Mouse (Mus musculus): Measurements from ENCODE around the gene Gimap3. TPM values are rescaled to one million over a fixed set of nuclear protein-coding genes. Genes with fewer than 3 reads are reported as not detected.

Gimap3 gene
- 0.15 and 0.38 TPM in 2 replicates for polyA plus RNA-seq (2012; rRNA removed)

- no peaks in the 10 kb centered on the region for H3K4me1 ChIP-seq (ENCODE audit: control insufficient read depth, insufficient read depth, low read length)
Measured at GRCm38 (mm10) chr6:48770696-48771095, at the start of gene Gimap3. Gimap3 (minus strand) TSS chr6:48770851.

DNA sequence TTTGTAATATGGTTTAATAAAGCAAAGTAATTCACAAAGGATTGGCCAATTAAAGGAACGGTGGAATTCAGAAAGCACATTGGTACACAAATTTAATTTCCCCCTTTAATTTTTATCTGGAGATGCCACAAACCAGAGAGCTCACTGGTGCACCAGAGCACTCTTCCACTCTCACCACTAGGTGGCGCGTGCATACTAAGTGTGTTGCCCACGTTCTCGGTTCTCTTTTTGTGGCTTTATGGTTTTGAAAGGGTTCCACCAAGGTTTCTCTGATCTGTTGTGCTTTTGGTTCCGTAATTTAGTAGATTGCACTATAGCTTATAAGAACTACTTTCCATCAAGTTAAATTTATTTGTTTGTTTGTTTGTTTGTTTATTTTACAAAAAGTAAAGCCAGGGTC lies 47.2 kb upstream of the Gimap3 start:
- H3K4me1 ChIP-seq (ENCODE audit: control insufficient read depth, insufficient read depth, low read length) = no peaks in the 10 kb centered on the region
- H3K4me3 ChIP-seq (ENCODE audit: insufficient read depth, low read length) = no peak overlapping the region
- H3K27ac ChIP-seq (ENCODE audit: insufficient read depth, low read length) = no peak overlapping the region
- TF ChIP-seq CTCF (IDR thresholded peaks at IDR 0.05; ENCODE audit: extremely low read depth, insufficient read depth, low read length) = peak; percentile 91
- TF ChIP-seq POLR2A (IDR thresholded peaks at IDR 0.05; ENCODE audit: extremely low read depth, insufficient read depth, low read length) = no peak

More at GRCm38 (mm10) chr6:48770696-48771095, at the start of gene Gimap3:
- no peak within 1 kb of the TSS for H3K27ac ChIP-seq (ENCODE audit: insufficient read depth, low read length)
- TF ChIP-seq CTCF (IDR thresholded peaks at IDR 0.05; ENCODE audit: extremely low read depth, insufficient read depth, low read length) (no peak), POLR2A (IDR thresholded peaks at IDR 0.05; ENCODE audit: extremely low read depth, insufficient read depth, low read length) (no peak)
- no peak within 1 kb of the TSS for H3K4me3 ChIP-seq (ENCODE audit: insufficient read depth, low read length)

GRCm38 (mm10) chr6:48815013-48815412 lies 44.4 kb upstream of the Gimap3 start:
- Histone ChIP-seq H3K27ac (ENCODE audit: insufficient read depth, low read length) (no peak overlapping the region), H3K4me1 (ENCODE audit: control insufficient read depth, insufficient read depth, low read length) (no peaks in the 10 kb centered on the region), H3K4me3 (ENCODE audit: insufficient read depth, low read length) (no peak overlapping the region)
- TF ChIP-seq POLR2A (IDR thresholded peaks at IDR 0.05; ENCODE audit: extremely low read depth, insufficient read depth, low read length) (no peak), CTCF (IDR thresholded peaks at IDR 0.05; ENCODE audit: extremely low read depth, insufficient read depth, low read length) (no peak)

GRCm38 (mm10) chr6:48809494-48810219 lies 39.0 kb upstream of the Gimap3 start:
- no peaks in the 10 kb centered on the region for H3K4me1 ChIP-seq (ENCODE audit: control insufficient read depth, insufficient read depth, low read length)
- no peak overlapping the region for H3K27ac ChIP-seq (ENCODE audit: insufficient read depth, low read length)
- TF ChIP-seq POLR2A (IDR thresholded peaks at IDR 0.05; ENCODE audit: extremely low read depth, insufficient read depth, low read length) (no peak), CTCF (IDR thresholded peaks at IDR 0.05; ENCODE audit: extremely low read depth, insufficient read depth, low read length) (no peak)
- no peak overlapping the region for H3K4me3 ChIP-seq (ENCODE audit: insufficient read depth, low read length)

DNA sequence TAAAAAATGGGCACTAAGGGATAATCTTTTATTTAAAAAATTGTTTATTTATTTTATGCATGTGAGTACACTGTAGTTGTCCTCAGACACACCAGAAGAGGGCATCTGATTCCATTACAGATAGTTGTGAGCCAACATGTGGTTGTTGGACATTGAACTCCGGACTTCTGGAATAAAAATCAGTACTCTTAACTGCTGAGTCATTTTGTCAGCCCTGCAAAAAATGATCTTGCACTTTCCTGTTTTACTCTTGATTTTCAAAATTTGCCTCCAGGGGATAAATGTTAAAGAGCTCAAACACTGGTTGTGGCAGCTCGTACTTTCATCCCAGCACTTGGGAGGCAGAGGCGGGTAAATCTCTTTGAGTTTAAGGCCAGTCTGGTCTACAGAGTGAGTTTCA lies 36.1 kb upstream of the Gimap3 start:
- Histone ChIP-seq H3K4me3 (ENCODE audit: insufficient read depth, low read length) (no peak overlapping the region), H3K4me1 (ENCODE audit: control insufficient read depth, insufficient read depth, low read length) (no peaks in the 10 kb centered on the region), H3K27ac (ENCODE audit: insufficient read depth, low read length) (no peak overlapping the region)
- TF ChIP-seq CTCF (IDR thresholded peaks at IDR 0.05; ENCODE audit: extremely low read depth, insufficient read depth, low read length) = no peak
- no peak for TF ChIP-seq POLR2A (IDR thresholded peaks at IDR 0.05; ENCODE audit: extremely low read depth, insufficient read depth, low read length)

DNA sequence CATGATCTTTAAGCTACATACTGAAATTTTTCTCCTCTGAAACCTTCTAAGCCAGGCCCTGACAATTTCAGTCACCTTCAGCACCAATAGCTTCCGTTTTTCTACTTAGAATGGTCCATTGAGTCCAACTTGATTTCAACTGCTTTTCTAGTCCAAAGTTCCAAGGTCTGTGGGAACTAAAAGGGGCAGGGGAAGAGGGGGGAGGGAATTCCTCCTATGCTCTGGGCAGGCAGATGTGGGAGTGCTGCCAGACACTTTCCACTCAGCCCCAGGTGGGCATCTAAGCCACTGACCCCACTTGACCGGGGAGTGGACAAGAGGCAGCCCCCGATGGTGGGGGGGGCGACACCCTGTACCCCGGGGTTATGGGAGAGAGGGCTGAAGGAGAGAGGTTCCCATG lies 33.7 kb upstream of the Gimap3 start:
- no peaks in the 10 kb centered on the region for H3K4me1 ChIP-seq (ENCODE audit: control insufficient read depth, insufficient read depth, low read length)
- no peak overlapping the region for H3K4me3 ChIP-seq (ENCODE audit: insufficient read depth, low read length)
- H3K27ac ChIP-seq (ENCODE audit: insufficient read depth, low read length) = no peak overlapping the region
- no peak for TF ChIP-seq CTCF (IDR thresholded peaks at IDR 0.05; ENCODE audit: extremely low read depth, insufficient read depth, low read length)
- TF ChIP-seq POLR2A (IDR thresholded peaks at IDR 0.05; ENCODE audit: extremely low read depth, insufficient read depth, low read length) = no peak

DNA sequence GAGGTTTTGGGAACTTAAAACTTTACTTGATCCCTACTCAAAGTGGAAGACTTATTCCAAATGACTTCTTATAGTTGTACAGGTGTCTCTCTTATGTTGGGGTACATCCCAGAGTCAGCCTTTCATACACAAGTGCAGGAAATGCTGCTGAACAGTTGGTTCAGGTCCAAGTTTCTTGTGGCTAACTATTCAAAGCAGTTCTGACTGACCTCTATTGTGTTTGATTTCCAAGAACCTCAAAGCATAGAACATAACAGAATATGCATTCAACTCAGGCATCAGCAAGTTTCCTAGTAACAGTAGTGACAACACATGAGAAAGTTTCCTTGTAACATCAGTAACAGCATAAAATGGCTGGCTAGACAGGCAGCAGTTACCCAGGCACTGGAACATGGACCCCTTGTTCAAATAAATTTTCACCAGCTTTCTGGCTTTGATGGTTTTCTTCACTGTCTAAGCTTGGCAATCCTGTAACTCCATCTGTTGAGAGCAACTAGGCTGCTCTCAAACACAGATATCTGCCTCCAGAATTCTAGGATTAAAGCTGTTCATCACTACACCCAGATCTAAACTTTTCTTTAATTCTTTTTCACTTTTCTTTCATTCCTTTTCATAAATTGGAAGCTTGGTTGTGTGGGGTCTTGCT lies 32.9 kb upstream of the Gimap3 start:
- Histone ChIP-seq H3K4me3 (ENCODE audit: insufficient read depth, low read length) (no peak overlapping the region), H3K4me1 (ENCODE audit: control insufficient read depth, insufficient read depth, low read length) (no peaks in the 10 kb centered on the region), H3K27ac (ENCODE audit: insufficient read depth, low read length) (no peak overlapping the region)
- TF ChIP-seq CTCF (IDR thresholded peaks at IDR 0.05; ENCODE audit: extremely low read depth, insufficient read depth, low read length) = no peak
- no peak for TF ChIP-seq POLR2A (IDR thresholded peaks at IDR 0.05; ENCODE audit: extremely low read depth, insufficient read depth, low read length)

GRCm38 (mm10) chr6:48801897-48802296 lies 31.2 kb upstream of the Gimap3 start:
- TF ChIP-seq CTCF (IDR thresholded peaks at IDR 0.05; ENCODE audit: extremely low read depth, insufficient read depth, low read length) (no peak), POLR2A (IDR thresholded peaks at IDR 0.05; ENCODE audit: extremely low read depth, insufficient read depth, low read length) (no peak)
- no peak overlapping the region for H3K27ac ChIP-seq (ENCODE audit: insufficient read depth, low read length)
- H3K4me1 ChIP-seq (ENCODE audit: control insufficient read depth, insufficient read depth, low read length) = no peaks in the 10 kb centered on the region
- no peak overlapping the region for H3K4me3 ChIP-seq (ENCODE audit: insufficient read depth, low read length)

GRCm38 (mm10) chr6:48787867-48788266 lies 17.2 kb upstream of the Gimap3 start:
- Histone ChIP-seq H3K27ac (ENCODE audit: insufficient read depth, low read length) (no peak overlapping the region), H3K4me1 (ENCODE audit: control insufficient read depth, insufficient read depth, low read length) (no peaks in the 10 kb centered on the region), H3K4me3 (ENCODE audit: insufficient read depth, low read length) (no peak overlapping the region)
- no peak for TF ChIP-seq POLR2A (IDR thresholded peaks at IDR 0.05; ENCODE audit: extremely low read depth, insufficient read depth, low read length)
- no peak for TF ChIP-seq CTCF (IDR thresholded peaks at IDR 0.05; ENCODE audit: extremely low read depth, insufficient read depth, low read length)

DNA sequence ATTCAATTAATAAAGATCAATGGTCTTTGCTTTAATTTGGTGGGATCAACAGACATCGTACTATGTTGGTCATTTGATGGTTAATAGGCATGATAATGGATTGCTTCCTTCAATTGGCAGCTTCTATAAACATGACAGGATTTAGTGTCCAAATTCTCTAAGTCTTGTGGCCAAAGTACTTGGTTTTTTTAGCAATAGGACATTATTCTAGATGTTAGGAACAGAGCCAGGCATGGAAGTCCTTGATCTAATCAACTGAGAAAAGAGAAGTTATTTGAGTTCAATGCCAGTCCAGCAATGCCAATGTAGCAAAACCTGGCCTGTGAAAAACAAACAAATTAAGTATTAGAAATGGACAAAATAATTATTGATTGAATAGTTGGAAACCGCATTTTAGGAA lies 14.9 kb upstream of the Gimap3 start:
- Histone ChIP-seq H3K4me3 (ENCODE audit: insufficient read depth, low read length) (no peak overlapping the region), H3K27ac (ENCODE audit: insufficient read depth, low read length) (no peak overlapping the region), H3K4me1 (ENCODE audit: control insufficient read depth, insufficient read depth, low read length) (no peaks in the 10 kb centered on the region)
- TF ChIP-seq CTCF (IDR thresholded peaks at IDR 0.05; ENCODE audit: extremely low read depth, insufficient read depth, low read length) (no peak), POLR2A (IDR thresholded peaks at IDR 0.05; ENCODE audit: extremely low read depth, insufficient read depth, low read length) (no peak)

Data from cortical plate, adult 2 months (tissue).